Mouse (Mus musculus) heart, postnatal 0 days (tissue): ENCODE measurements at regions not wholly inside any gene's neighbourhood (a gene's known extent, or its start where the extent isn't known, plus 50 kb on each side); places are given as distances from the start of the nearest gene placed in this dataset.

Source experiments
- CTCF ChIP-seq: IDR thresholded peaks from 2 replicates; pipeline ENCODE4 v1.5.1; 2016; ENCODE audit warnings: antibody characterized with exemption, control low read depth, low read depth
- EP300 ChIP-seq: IDR thresholded peaks from 2 replicates; pipeline ENCODE4 v1.6.1; 2016; ENCODE audit warnings: antibody characterized with exemption, low read depth

DNA sequence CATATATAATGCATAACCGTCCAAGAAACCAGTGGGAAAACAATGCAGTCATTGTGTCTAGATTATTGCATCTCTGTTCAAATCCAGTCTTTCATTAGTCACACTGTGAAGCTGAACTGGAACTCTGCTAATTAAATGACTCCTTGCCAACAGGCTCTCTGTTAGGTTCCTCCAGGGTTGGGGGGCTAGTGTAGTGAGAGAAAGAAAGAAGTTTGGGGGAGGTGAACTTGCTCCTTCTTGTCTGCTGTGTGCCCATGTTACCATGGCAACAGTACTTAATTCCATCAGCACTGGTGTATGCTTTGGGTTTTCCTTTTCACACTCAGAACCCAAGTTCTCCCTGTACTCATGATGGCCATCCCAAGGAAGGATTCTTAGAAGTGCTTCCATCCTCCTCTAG, 292.6 kb upstream of the 4933412E24Rik start:
- TF ChIP-seq EP300 = no peak
- no peak for TF ChIP-seq CTCF
